Mouse (Mus musculus) cerebellum, adult 8-10 months (tissue): ENCODE results near the gene Il27ra.
"Not testable (repeated sequence)": the region's sequence is repeated elsewhere in the genome, so short reads cannot be mapped to it uniquely, and the experiment has no call there.

Experiments
- DNase-seq: peaks from one replicate; pipeline ENCODE4 v3.0.0; 2022

The Il27ra gene

DNA sequence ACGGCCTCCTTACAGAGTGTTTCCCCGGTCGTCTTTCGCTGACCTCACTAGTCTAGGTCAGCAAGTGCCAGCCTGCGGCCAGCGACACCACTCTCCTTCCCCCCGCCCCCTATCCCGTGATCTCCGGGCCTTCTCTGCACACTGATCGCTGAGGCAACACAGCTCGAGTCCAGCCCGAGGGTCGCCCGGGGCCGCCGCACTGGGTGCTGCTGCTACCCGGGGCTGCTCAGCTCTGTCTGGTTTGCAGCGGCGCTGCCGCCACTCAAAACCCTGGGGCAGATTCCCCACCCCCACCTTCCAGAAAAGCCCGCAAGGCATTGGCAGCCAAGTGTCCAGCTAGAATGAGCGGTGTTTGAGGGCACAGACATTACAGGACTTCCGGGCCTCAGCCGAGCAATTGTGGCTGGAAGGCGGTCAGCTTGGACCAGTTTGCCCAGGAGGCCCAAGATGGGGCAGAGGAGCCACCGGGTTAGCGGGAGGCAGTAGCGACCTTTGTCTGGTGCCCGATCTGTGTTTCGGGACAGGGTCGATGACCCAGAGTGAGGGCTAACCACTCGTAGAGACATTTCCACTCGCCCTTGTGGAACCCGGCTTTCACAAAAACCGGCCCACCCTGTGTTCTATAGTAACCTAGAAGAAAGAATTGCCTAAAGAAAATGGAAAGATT is 29.8 kb downstream of the Il27ra start:
- no peak for DNase-seq

DNA sequence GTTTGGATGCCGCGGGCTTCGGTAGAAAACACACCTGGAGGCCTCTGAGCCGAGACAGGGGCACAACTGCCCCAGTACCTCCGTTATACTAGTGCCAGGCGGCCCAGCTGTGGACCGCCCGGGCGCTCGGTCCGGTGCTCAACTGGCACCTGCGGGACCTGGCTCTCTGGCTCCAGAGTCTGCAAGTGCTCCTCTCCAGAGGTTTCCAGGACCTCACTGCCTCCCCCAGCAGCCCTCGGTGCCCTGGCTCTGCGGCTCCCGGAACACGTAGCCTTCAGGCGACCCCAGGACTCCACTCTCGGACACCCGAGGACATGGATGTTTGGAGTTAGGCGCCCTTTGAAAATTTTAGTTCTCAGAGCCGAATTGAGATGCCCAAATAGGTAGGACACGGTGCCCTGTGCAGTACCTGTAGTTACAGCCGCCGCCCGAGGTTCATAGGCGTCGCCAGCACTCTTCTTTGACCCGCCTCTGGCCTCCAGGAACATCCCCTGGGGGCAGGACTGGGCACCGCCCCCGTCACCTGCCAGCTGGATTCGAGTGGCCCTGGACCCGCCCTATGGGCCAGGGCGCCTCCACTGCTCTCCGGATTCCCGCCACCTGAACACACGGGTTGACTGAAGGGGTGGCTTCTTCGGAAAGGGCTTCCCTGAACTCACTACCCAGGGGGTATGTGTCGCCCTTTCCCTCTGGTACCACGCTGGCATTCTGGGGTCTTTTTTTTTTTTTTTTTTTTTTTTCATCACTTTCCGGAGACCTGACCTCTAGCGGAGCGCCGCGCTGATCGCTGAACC is 30.5 kb downstream of the Il27ra start, which contains the start of gene 2210011C24Rik:
Gene 2210011C24Rik (minus strand): TSS at position 467 of the 794 bp plus-strand sequence.
- no peak for DNase-seq

DNA sequence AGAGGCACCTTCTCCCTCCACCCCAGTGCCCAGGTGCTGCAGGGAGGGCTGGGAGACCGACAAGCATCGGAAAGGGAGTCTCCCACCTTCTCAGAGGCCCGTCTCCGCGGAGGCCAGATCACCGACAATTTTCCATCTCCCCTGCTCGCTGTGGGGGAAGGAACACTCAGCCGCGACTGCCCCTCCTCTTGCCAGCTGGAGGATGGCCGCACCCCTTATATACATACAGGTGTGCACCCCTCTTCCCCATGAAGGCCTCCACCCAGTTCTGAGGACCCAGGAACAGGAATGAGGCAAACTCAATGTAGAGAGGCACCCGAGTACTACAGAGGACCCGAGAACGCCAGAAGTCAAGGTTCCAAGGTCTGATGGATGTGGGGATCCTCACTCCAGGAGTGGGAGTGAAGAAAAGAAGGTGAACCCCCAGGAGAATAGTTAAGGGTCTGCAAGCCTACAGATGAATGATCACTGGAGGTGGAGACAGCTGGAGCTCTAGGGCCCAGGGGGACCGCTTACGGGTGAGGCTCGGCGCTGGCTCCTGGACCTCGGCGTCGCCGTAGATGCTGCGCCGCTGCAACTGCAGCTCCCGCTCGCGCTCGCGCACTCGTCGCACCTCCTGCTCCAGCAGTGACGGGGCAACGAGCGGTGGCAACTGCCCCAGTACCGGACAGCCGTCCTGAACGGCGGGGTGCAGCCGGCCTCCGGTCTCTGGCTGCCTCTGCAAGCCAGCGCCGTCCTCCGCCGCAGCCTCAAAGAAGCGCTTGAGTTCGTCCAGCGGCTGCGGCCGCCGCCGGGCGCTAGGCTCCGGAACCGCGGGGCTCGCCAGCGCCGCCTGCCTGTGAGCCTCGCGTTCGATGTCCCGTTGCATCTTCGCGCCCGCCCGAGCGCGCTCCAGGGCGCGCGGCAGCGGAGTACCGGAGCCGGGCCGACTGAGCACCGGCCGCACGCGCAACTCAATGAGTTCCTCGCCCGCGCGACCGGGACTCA is 31.5 kb downstream of the Il27ra start:
- DNase-seq, result peak; percentile 69

DNA sequence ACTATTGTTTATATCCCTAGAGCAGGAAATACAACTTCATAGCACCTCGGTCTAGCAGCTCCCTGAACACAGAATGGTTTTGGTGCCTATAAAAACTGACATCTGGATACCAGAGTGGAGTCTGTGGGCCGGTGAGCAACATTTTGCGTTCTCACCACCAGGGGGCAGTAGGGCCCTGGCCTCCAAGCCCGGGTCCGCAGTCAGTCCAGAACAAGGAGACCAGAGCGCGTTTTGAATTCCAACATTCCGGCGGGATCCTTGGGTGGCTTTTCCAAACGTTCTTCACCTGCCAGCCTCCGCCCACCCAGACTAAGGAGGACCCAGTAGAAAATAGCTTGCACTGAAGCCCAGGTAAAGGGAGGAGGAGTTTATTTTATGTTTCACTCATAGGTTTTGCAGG is 32.5 kb downstream of the Il27ra start:
- peak; percentile 88 for DNase-seq

DNA sequence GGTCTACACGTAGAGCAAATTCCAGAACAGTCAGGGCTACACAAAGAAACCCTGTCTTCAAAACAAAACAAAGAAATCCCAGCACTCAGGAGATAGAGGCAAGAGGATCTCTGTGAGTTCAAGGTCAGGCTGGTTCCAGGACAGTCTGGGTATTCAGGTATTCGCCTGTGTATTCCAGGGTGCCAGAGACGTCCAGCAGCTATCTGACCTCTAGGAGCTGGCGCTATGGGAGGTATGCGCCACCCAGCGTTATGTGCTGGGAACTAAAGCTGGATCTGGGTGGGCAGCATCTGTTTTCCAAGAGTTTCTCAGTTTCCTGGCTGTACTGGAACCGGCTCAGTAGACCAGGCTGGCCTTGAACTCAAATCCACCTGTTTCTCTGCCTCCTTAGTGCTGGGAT is 34.0 kb downstream of the Il27ra start:
- no peak for DNase-seq

DNA sequence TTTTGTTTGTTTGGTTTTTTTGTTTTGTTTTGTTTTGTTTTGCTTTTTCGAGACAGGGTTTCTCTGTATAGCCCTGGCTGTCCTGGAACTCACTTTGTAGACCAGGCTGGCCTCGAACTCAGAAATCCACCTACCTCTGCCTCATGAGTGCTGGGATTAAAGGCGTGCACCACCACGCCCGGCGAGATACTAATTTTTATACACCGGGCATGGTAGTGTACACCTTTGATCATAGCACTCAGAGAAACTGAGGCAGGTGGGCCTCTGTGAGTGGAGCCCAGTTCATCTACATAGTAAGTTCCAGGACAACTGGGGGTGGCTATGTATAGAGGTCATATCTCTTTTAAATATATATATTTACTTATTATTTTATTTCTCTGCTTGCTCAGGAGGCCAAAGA is 36.9 kb downstream of the Il27ra start:
- not testable (repeated sequence) for DNase-seq

DNA sequence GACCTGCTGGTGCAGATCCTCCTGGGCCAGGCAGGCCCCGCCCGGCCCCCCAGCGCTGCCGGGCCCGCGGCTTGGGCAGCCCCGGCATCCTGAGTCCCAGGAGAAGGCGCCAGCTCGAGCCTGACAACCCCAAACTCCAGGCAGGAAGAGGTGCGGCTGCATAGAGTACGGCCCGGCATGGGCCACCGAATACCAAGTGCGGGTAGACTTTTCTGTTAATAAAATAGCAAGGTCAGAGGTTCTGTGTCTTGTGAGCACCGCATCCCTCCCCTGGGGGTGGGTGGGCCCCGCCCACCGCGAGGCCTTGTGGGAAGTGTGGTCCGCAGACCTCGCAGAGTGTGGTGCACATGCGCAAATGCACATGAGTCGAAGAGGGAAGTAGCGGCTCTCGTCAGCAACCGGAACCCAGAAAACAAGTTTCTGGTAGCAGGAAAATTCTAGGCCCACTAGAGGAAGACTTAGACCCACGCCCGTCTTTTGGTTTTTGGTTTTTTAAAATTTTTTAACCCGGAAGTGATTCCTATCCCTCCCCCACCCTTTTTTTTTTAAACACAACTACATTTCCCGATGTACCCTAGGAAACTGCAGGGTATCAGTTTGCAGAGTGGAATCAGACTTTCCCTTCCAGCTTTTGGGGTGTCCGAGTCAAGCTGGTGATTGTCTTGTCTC is 37.7 kb downstream of the Il27ra start:
- DNase-seq, result peak; percentile 92

DNA sequence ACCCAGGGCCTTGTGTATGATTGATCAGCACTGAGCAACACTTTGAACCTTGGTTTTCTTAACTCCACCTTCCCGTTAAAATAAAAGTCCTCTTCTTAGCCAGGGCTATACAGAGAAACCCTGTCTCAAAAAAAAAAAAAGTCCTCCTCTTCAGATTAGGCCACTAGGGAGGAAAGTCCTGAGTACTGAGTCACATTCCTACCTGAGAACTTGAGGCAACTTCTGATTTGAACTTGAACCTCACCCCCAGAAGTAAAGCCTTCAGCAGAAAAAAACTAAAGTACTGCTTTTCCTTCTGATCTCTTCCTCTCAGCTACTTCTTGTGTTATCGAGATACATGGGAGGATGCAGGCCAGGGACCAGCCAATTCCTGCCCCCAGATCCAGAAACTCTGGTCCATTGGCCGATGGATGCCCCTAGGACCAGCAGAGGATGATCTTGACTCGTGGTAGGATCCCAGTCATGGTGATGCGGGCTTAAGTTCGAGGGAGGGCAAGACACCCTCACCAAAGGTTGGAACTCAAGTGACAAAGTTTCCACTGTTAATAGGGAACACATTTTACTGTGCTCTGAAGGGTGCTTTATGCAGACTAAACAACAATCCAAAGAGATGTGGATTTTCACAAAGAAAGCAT is 38.7 kb downstream of the Il27ra start:
- no peak for DNase-seq

DNA sequence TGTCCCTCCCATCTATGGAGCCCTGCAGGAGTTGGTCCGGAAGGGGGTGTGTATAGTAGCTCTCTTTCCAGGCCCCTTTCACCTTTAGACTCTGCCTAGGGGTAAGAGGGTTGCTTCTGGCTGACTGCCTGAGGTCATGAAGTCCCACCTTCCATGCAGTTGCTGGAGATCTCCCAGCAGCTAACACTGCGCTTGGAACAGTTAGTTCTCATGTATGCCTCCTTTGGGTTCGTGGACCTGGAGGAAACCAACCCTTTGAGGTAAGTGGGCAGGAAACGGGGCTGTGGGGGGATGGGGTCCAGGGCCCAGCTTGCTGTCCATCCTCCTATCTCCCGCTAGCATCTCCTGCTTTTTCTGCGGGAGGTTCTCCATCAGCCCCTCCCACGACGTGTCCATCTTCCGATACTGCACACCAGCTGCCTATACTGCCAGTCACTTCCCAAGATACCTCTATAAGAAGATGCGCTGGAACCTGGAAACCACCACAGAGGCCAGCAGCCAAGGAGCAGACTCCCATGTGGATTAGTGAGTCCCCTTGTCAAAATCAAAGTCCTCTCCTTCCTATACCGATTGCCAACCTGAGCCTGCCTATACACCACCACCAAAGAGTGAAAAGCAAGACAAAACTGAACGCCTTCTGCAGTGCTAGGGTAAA is 39.3 kb downstream of the Il27ra start:
- no peak for DNase-seq

DNA sequence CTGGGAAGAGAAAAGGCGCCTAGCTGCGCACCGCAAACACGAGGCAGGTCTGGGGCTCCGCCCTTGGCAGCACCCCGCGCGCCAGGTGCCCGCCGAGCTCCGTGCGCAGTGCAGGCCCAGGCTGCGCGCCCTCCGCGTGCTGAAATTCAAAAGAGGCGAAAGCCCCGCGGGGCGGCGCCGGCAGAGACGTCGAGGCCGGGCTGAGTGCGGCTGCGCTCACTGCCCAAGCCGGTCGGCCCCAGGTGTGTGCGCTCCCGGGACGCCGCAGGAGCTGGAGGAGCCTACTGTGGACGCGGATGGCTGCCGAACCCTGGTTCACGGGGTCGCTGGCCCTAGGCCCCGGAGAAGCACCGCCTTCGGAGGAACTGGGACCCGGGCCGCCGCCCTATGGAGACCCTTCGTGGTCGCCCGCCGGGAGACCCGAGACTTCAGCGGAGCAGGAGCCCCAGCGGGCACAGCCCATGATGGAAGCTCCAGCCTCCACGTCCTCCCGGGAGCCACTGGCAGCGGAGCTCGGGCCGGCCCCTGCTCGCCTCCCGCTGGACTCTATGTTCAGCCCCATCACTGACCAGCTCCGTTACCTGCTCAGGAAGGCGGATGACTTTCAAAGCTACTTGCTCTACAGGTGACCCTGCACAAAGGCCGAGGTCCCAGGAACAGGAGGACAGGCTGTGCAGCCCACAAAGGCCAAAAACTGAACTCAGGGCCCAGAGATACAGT is 40.9 kb downstream of the Il27ra start, which contains the start of gene 1700067K01Rik:
Gene 1700067K01Rik (plus strand): TSS at position 222 of the 720 bp plus-strand sequence.
- DNase-seq, result no peak

DNA sequence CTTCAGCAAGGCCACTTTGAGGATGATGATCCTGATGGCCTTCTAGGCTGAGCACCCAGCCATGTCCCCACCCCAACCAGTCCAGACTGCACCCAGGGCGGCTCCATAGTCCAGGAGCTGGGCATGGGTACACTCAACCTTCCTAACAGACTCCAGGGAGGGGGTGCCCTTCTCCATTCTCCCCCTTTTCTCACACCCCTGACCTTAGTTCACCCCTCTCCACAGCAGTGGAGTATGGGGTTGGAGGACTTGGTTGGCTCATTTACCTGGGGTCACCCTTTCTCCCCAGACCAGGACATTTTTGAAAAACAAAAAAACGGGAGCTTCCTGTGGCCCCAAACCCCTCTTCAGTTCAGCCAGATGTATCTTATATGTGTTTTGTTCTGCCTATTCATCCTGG is 42.6 kb downstream of the Il27ra start:
- no peak for DNase-seq

DNA sequence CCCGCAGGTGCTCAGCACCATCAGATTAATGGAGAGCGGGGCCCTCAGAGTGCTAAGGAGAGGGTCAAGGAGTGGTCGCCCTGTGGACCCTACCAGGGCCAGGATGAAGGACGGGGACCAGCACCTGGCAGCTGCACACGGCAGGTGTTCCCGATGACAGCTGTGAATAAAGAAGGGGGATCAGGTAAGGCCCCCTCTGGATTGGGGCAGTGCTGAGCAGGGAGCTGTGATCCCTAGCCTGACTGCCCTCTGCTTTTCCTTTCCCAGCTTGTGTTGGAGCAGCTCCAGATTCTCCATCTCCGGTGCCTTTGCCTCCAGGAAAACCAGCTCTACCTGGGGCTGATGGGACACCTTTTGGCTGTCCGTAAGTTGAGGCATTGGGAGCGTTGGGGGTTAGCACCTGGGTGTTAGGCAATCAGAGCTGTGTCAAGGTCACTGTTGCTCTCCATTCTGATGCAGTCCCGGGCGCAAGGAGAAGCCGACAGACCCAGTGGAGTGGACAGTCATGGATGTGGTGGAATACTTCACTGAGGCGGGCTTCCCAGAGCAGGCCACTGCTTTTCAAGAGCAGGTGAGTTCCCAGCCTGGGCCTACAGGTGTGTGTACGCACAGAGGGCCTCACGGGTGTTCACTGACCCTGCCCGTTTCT is 43.2 kb downstream of the Il27ra start:
- no peak for DNase-seq

DNA sequence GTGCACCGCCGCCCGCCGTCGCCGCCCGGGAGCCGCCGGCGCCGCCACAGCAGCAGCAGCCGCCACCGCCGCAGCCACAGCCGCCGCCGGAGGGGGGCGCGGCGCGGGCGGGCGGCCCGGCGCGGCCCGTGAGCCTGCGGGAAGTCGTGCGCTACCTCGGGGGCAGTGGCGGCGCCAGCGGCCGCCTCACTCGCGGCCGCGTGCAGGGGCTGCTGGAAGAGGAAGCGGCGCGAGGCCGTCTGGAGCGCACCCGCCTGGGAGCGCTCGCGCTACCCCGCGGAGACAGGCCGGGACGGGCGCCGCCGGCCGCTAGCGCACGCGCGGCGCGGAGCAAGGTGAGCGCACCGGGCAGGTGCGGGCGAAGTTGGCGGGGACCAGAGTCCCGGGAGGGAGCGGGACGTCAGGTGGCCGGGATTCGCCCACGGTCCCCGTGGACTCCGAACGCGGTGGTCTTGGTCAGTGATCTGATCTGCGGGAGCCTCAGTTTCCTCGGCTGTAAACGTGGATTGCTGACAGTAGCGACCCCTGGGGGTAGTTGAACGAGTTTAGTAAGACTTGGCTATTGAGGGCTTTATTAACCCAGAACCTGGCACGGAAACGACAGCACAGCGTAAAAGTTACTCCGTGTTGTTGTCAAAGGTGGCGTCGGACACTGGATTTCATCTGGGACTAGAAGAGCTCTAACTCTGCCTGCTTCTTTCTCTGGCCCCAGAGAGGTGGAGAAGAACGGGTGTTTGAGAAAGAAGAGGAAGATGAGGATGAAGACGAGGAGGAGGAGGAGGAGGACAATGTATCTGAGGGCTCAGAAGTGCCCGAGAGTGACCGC is 43.9 kb downstream of the Il27ra start:
- peak; percentile 57 for DNase-seq

DNA sequence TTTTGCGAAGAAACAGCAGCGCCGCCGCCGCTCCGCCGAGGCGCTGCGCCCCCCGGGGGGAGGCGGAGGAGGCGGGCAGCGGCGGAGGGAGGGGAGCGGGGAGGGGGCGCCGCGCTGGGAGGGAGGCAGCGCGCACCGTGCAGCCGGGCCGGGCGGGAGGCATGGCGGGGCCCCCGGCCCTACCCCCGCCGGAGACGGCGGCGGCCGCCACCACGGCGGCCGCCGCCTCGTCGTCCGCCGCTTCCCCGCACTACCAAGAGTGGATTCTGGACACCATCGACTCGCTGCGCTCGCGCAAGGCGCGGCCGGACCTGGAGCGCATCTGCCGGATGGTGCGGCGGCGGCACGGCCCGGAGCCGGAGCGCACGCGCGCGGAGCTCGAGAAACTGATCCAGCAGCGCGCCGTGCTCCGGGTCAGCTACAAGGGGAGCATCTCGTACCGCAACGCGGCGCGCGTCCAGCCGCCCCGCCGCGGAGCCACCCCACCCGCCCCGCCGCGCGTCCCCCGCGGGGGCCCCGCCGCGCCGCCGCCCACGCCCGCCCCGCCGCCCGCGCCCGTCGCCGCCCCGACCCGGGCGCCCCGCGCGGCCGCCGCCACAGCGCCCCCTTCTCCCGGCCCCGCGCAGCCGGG is 44.8 kb downstream of the Il27ra start, which contains the start of gene Samd1:
Gene Samd1 (plus strand): TSS at position 162 of the 631 bp plus-strand sequence.
- peak; percentile 53 for DNase-seq

DNA sequence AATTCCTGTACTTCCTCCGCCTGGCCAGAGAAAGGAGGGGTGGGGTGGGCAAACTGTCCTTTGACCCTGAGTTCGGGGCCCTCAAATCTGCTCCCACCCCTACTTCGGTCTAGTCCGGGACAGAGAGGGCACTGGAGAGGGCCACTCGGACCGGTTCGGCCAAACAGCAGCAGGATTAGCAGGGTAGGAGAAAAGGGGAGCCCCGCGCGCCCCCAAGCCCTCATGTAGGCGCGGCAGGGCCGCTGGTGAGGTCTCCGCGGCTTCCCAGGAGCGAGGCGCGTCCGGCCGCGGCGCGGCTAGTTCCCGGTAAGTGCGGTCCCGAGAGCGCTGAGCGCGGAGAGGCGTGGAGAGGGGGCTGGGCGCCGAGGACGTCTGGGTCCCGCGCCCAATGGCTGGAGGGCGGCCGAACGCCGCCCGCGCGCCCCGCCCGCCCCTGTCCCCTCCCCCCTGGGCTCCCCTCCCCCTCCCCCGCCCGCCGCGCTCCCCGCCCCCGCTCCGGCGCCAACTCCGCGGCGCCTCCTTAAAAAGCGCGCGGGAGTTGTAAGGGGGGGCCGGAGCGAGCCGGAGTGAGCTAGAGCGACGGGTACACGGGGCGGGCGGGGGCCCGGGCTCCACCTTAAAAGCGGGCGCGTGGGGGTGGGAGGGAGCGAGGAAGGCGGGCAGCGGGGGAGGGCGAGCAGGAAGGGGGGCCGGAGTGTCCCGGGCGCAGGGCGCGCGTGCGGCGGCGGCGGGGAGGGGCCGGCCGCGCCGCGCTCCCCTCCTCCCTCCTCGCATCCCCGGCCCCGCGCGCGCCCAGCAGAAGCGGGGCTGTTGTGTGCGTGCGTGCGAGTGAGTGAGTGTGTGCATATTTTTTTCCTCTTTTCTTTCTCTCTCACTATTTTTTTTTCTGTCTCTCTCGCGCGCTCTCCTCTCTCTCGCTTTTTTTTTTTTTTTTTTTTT is 45.6 kb downstream of the Il27ra start:
- DNase-seq, result peak; percentile 75

DNA sequence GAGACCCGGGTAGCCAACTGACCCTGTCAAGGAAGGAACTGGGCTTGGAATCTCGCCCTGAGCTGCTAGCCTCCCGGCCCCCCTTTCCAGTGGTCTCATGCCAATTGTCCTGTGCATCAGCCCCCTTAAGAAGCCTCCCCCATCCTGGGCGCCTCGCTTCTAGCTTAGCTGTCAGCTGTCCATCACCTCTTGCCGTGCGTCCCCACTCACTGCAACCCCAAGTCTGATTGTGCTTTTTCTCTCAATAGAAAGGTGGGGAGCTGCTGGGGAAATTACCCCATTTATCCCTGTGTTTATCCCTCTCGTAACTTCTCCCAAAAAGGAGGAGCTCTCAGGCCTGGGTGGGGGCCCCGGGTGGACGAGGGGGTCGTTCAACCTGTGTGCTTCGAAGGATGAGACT is 46.4 kb downstream of the Il27ra start:
- DNase-seq, result no peak

DNA sequence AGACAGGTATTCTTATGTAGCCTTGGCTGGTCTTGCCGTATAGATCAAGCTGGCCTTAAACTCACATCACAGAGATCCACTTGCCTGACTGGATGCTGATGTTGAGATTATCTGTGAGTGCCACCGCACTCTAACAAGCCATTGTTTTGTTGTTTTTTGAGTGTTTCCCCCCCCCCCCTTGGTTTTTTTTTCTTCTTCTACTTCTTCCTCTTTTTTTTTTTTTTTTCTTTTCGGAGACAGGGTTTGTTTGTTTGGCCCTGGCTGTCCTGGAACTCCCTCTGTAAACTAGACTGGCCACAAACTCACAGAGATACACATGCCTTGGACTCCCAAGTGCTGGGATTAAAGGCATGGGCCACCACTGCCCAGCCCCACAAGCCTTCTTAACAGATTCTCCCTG is 48.4 kb downstream of the Il27ra start:
- DNase-seq, result no peak
